Mouse (Mus musculus) CD4-positive, CD25-positive, alpha-beta regulatory T cell, adult 4 months (primary cell): ENCODE data around the gene Pdcd4. TPM values are rescaled to one million over a fixed set of nuclear protein-coding genes. Genes with fewer than 3 reads are reported as not detected.
"Not testable (repeated sequence)": the region's sequence is repeated elsewhere in the genome, so short reads cannot be mapped to it uniquely, and the experiment has no call there.

Source experiments
- ATAC-seq: one replicate; pipeline ENCODE4 v1.8.0; 2017
- polyA plus RNA-seq, 2 experiments: library from polyadenylated mRNA; unstranded; fragments of 100-300 nt; shearing (Covaris generic); gene quantifications; one replicate each; pipeline ENCODE4 v1.2.1; 2017

Gene Pdcd4
- polyA plus RNA-seq, 2 experiments from 2014 or later: 447 to 643 TPM

DNA sequence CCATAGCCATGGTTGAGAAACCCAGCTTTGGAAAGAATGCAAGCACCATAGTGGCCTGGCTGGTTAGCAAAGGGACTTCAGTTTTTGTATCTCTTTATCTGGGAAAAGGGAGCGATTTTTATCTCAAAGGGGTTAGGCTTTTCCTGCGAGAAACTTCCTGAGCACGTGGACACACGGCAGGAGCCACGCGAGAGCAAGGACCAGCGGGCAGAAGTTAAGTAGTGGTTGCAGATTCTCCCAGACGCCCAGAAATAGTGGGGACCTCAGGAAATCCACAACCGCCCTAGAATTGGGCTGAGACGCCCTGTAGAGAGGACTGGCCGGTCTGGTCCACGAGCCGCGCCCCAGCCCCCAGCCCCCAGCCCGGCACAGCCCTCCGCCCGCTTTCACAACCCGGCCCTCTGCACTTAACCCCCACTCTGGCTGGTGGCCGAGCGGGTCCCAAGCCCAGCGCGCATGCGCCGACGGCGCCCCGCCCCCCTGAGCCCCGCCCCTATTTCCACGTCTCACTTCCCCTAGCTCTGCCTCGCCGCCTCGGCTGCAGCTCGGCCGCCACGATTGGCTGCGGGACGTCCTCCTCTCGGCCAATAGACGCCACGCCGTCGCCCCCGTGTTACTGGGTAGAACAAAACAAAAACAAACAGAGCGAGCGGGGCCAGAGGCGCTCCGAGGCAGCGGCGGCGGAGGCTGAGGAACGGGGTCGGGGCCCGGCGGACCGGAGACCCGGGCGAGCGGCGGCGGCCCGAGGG, 10.9 kb downstream of the Pdcd4 start:
- ATAC-seq: peak; percentile 71

DNA sequence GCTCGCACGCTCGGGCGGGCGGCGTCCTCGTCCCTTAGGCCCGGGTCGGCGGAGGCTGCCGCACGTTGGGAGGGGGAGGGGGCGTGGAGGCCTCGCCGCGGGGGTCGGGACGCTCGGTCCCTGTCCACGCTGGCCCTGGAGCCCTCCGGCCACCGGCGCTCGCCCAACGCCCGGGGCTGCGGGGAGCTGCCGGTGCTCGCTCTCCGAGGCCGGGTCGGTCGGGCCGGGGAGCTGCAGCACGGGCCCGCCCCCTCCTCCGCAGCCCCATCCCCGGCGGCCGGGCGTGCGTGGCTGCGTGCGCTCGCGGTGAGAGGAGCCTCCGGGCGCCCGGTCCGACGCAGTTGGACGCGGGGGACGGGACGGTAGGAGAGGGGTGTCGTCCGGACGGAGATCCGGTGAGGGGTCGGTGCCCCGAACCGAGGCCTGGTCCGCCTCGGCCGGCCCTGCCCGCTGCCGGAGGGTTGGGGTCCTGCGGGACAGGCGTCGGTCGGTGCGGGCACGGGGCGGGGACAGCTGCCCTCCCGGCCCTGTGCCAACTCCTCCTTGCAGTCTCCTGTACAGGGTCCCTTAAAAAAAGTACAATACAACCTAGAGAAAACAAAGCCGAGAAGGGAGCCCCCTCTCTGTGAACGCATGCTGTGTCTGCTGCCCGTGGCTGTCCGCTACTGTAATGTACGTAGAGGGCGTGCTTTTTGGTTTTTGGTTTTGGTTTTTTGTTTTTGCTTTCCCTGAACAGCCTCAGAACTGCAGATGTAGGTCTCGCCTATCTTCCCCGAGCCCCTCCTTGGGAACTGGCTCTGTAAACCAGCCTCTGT, 11.7 kb downstream of the Pdcd4 start:
- peak; percentile 14 for ATAC-seq

DNA sequence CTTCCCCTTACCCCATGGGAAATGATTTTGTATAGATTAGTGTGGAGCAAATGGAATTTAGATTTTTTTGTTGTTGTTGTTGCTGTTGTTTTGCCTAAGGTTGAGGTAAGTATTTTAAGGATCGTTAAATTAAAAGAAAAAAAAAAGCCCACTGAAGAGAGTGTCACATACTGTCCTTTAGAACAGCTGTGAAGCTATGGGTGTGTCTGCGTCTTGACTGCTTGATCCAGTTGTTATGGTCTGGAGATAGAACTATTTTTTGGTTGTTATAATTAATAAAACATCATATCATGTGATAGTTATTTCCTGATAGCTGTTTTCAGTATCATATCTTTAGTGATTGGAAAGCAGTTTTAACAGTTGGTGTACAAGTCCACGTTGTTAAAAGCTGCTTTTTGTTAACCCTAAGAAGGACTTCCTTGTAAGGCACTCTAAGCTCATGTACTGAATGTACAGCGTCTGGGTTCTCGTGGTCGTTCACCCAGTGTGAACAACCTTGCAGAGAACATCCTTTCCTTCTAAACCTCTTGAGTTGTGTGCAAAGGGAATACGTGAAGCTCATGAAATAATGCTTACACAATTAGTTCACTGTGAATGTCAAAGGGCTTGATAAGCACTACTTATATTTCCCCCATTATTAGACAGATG, 12.9 kb downstream of the Pdcd4 start:
- no peak for ATAC-seq

DNA sequence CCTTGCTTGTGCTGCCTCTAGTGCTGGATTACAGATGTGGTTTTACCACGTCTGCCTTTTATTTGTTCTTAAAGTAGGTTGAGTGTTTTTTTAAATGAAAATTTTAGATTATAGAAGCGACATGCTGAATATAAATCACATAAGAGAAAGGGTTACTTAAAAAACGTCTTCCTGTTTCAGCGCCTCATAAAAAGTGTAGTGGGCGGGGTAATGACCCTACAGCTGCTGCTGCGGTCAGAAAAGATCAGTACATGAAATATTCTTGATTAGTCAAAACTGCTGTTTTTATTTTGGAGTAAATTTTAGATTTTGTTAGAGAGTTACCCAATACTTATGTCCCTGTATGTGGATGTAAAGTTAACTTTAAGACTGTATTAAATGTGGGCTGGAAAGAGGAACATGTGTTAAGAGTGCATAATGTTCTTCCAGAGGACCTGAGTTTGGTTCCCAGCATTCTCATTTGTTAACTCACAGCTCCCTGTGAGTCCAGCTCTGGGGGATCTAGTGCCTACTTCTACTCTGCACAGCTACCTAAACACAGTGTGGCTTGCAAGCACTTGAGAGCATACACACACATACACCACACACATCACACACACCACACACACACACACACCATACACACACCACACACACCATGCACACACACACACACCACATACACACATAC, 14.1 kb downstream of the Pdcd4 start:
- peak; percentile 29 for ATAC-seq

DNA sequence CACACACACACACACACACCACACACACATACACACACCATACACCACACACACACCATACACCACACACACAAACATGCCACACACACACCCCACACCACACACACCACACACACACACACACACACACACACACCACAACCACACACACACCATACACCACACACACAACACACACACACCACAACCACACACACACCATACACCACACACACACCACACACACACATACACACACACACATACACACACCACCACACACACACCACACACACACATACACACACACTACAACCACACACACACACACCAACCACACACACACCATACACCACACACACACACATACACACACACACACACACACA, 14.7 kb downstream of the Pdcd4 start:
- ATAC-seq: not testable (repeated sequence)

DNA sequence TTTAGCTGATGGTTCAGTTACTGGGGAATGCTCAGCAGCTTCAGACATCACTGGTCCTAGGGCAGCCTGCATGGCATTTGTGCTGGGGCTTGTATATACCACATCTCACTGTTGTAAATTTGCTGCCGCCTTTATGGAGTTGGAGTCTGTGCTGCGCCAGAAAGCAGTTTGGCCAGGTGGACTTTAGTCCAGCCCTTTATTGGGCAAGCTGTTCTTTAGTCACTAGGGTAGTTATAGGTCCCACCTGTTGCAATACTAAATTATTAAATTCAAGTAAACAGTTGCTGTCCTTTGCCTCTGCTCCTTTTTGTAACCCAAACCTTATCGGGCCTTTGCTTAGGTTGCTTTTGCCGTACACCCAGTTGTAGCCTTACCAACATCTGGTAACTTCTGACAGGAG, 22.9 kb downstream of the Pdcd4 start:
- no peak for ATAC-seq

DNA sequence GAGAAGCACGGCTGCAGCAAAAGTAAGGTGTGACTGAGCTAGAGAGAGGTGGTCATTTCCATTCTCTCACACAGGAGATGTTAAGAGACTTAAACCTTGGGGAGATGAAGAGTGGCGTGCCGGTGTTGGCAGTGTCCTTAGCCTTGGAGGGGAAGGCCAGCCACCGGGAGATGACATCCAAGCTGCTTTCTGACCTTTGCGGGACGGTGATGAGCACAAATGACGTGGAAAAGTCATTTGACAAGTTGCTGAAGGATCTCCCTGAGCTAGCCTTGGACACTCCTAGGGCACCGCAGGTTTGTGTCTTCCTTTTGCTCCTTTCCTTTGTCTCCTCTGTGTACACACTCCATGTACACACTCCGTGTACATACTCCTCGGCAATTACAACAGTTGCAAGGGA, 27.5 kb downstream of the Pdcd4 start:
- ATAC-seq: no peak

DNA sequence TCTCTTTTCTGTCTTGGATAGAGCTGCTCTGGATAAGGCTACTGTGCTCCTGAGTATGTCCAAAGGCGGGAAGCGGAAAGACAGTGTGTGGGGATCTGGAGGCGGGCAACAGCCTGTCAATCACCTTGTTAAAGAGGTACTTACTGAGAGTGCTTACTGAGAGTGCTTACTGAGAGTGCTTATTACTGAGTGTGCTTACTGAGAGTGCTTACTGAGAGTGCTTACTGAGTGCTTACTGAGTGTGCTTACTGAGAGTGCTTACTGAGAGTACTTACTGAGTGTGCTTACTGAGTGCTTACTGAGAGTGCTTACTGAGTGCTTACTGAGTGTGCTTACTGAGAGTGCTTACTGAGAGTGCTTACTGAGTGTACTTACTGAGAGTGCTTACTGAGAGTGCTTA, 30.0 kb downstream of the Pdcd4 start:
- not testable (repeated sequence) for ATAC-seq

DNA sequence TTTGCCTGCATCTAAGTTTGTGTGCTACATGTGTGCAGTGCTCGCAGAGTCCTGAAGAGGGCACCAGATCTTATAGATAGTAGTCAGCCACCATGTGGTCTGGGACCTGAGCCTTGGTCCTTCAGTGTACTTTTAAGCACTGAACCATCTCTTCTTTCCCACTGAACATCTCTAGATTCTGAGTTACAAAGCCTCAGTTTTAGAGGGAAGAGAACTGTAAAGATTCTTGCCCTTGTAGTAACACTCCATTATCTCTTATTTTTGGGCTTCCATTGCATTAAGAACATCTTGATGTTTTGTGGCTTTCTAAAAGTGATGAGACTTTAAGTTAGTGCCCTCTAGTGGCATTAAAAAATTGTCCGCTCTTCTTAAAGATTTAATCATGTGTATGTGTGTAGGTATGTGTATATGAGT, 33.3 kb downstream of the Pdcd4 start:
- ATAC-seq: peak; percentile 64

DNA sequence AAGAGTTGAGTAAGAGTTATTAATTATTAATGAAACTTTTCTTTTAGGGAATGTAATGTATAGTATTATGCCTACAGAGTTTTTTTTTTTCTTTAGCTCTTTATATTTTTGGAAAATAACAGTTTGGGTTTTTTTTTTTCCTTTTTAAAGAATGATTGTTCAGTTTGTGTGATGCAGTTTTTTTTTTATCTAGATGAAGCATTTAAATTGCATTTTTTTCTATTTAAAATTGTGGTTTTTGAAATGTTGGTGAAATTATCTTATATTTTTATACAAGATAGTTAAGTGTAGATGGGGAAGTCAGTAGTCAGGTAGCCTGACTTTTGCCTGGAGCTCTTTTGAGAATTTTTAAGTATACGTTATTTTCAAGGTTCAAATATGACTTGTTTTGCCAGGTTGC, 34.7 kb downstream of the Pdcd4 start:
- no peak for ATAC-seq

DNA sequence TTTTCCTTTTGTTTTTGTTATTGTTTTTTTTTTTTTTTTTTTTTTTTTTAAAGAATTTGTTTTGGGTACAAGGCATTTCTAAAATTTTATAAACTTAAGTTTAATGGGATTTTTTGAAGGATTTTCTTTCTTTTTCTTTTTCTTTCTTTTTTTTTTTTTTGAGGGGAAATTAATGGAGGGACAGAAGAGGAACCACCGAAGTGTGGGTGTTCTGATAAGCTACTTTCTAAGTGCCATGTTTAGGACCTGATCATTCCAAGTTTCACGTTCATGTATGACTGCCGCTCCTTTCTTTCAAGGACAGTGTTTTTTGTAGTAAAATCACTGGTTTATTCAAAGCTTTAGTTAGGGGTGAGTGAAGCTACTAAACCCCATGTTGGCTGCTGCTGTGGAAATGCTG, 37.2 kb downstream of the Pdcd4 start:
- no peak for ATAC-seq

DNA sequence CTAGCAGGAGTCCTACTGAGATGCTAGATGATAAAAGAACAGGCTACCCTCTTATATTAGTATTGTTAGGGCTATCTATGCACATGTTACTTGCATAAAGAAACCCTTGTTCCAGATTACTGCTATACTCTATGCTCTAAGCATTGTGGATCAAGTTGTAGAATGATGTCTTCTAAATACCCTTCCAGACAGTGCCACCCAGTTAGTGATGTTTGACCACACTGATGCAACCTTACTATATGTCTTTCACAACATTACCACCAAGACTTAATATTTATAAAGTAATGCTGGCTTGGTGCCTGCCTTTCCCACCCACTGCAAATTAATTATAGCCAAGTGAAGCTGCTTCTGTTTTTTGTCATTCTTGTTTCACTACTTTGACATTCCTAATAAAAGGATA, 41.0 kb downstream of the Pdcd4 start:
- no peak for ATAC-seq

DNA sequence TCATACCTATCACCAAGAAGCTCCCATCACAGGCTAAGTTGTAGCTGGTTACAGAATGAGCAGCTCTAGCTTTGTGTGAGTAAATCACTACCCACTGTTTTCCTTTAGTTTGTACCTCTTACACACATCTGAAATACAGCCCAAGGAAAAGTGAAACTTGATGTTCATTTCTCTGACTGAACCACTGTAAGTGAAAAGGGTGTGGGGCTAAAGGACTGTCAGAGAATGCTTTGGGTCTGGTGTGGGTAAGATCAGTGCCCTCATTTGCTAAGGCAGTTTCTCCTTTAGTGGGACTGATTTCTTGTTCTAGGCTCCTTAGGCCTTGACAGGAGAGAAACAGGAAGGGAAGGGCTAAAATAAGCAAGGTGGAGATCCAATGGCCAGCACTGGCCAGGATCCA, 42.0 kb downstream of the Pdcd4 start:
- no peak for ATAC-seq

DNA sequence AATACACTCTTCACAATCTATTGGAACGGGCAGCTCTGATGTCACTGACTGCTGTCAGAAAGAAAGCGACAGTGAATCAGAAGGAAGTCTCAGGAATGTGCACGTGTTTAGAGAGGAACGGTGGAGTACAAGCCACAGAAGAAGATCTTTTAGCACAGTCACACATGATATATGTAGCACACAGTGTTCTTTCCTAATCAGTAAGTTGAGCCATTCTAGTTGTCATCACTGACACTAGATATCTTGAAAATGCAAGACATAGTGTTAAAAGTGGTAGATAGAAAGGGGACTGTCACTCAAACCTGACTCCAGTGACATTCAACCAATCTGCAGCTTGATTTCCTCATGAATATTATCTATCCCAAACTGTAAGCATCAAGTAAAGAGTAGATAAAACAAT, 47.4 kb downstream of the Pdcd4 start:
- ATAC-seq: no peak

DNA sequence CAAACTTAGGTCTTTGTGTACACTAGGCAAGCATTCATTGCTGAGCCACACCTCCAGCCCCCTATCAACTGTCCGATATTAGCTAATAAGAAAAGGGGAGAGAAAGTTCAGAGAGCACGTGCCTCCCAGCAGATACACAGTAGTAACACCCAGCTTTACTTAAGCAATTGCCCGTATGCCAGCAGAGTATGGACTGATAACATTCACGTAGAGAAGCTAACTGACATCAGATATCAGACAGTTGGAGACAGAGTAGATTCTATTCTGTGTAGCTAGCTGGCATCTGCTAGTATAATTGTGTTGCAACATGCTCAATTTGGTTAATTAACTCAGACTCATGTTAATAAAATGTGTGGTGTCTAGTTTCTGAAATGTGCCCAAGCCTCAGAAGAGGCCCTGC, 49.1 kb downstream of the Pdcd4 start:
- ATAC-seq: no peak

DNA sequence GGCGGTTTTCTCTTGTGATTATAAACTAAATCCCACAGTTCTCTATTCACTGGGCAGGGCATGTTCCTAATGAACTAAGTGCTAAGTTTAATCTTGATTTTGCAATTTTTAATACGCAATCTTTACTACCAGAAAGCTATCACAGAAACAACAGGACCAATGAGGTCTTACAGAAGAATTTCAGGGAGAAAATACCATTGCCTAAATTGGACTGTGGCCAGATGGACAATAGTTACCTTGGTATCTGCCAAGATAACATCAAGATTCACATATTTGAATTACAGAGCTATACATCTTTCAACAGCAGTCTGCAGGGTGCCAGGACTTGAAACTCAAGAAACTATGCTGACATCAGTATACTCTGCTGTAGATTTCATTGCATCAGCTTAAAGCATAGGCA, 50.3 kb downstream of the Pdcd4 start:
- ATAC-seq: no peak

DNA sequence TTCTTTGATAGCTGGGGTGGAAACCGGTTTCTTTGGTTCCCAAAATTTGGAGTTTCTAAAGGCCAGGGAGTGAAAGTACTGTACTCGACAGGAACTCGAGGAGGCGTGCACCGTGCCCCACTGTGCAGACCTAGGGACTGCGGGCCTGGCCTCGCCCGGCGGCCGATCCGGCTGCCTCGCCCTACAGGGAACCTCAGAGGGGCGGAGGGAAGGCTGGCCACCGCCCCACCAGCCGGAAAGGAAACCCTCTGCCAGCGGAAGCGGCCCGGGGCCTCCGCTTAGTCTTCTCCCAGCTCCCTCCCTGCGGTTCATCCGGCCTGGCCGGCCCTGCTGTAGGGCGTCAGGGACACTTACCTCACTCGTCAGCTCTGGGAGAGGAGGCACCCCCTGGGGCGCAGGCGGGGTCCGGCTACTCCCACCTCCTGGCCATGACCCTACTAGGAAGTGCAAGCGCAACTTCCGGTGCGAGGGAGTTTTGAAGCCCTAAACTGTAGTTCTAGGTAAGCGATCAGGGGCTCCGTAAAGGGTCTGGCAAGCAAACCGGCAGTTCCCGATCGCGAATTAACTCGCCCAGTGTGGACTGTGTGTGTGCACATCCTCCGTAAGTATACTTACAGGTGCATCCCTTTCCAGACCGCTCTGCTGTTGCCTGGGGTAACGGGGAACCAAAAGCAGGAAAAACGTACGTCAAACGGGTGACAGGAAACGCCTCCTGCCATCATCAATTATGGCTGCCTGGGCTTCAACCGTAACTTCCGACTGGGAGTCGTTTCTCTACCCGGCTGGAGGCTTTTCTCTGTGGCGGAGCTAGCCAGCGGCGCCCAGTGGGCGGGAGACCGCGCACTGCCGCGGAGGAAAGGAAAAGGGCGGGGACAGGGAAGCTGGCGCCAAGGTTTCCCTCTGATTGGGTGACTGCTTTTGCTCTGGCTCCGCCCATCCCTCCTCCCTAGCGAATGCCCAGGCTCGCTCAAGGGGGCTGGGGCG, 52.1 kb downstream of the Pdcd4 start, which contains the start of the genes Shoc2 and Bbip1:
Shoc2 (plus strand) TSS at position 505 of the 984 bp plus-strand sequence.
Bbip1 (minus strand) TSS at position 826 of the 984 bp plus-strand sequence.
- ATAC-seq: peak; percentile 87

DNA sequence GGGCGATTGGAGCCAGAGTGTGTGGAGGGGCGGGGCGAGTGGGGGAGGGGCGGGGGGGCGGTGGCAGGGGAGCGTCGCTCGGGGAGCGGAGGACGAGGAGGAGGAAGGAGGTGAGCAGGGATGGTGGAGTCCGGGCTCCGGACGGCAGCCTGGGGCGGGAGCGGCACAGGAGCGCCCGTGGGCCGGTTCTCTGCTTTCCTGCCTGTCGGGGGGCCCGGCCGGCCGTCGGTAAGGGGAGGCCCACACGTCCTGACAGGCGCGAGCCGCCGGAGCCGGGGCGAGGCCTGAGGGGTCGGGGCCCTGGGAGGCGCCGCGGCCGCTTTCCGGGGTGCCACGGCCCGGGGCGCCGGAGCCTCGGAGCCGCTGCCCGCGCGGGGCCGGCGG, 52.7 kb downstream of the Pdcd4 start:
- peak; percentile 1 for ATAC-seq

DNA sequence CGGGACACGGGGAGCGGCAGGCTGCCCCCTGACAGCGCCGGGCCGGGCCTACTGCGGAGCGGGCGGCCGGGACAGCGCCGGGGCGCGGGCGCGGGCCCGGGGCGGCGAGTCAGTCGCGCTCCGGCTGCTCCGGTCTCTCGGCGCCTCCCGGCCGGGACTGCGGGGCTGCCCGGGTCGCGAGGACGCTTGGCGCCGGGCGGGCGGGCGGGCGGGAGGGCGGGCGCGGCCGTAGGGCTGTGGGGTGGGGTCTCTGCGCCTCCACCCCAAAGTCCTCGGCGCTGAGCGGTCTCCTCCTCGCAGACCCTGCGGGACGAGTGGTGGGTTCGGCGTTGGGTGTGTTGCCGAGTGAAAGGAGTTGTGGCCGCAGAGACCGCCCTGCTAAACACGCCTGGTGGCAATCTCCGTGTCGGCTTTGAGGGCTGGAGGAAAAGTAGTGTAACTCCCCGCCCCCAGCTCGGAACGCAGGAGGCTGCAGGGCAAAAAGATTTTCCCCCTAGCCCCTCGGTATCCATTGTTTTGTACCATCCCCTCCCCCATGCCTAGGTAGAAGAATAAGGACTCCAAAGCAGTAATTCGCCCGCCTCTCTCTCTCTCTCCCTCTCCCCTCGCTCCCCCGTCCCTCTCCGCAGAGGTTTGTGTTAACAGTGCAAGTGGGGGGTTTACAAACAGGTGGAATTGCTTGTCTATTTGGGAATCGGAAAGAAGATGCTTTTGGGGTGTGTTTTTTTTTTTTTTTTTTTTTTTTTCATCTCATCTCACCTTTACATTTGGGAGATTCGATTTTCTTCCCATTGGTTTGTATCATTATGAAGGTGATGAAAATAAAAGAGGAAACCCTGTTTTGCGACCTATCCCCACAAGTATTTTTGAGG, 53.4 kb downstream of the Pdcd4 start:
- no peak for ATAC-seq

DNA sequence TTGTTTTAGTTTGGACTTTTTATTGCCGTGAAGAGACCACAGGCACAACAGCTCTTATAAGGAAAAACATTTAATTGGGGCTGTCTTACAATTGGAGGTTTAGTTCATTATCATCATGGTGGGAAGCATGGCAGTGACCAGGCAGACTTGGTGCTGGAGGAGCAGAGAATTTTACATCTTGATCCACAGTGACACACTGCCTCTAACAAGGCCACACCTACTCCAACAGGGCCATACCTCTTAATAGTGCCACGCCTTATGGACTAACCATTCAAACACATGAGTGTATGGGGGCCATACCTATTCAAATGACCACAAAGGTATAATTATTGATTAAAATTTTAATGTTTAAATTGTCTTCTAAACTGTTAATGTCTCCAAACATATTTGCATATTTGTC, 65.5 kb downstream of the Pdcd4 start:
- no peak for ATAC-seq

DNA sequence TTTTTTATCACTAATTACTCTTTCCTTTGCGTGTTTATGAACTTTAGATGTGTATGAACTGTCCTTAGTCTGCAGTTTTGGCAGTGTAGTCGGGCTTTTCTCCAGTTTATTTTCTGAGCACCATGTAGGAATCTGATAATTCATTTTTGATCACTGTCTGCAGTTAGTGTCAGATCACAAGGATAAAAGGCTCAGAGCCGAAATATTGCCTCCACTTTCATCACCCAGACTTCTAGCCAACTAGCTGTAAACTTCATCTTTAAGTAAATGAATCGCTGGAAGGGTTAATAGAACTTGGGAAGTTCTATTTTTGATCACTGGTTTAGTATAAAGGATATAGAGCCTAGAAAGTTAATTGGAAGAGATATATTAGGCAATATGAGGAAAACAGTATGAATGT, 70.5 kb downstream of the Pdcd4 start:
- ATAC-seq: no peak
